Mouse (Mus musculus) MEL (cell line): ENCODE measurements around the gene Eif2b1. TPM values are rescaled to one million over a fixed set of nuclear protein-coding genes. Genes with fewer than 3 reads are reported as not detected.

Experiments used
- DNase-seq: peaks from one replicate; pipeline ENCODE4 v3.0.0; 2011; ENCODE audit warnings: low read depth, low spot score
- H3K27ac ChIP-seq: 2 replicates; pipeline ENCODE4 v1.5.1; 2012; ENCODE audit warnings: low read depth, mild to moderate bottlenecking, control low read depth, low read length, moderate library complexity; ENCODE audit not compliant: control insufficient read depth
- H3K27me3 ChIP-seq, 2 experiments: fragments of 150-350 bp in 1 of 2; sonication (generic) in 1 of 2; 2 replicates each; pipeline ENCODE4 v1.6.1; 2012; ENCODE audit warnings: low read length in 2 of 2, mild to moderate bottlenecking in 2 of 2, improper control_type of control experiment in 1 of 2, moderate library complexity in 1 of 2; ENCODE audit not compliant: insufficient read depth in 2 of 2, control insufficient read depth in 1 of 2
- H3K36me3 ChIP-seq, 2 experiments: 2 replicates each; pipeline ENCODE4 v1.6.1; 2012 to 2014; ENCODE audit warnings: low read length in 2 of 2, improper control_type of control experiment in 1 of 2, inconsistent platforms in 1 of 2, mild to moderate bottlenecking in 1 of 2; ENCODE audit not compliant: insufficient read depth in 2 of 2, control insufficient read depth in 1 of 2
- H3K4me1 ChIP-seq, 2 experiments: fragments of 150-350 bp in 1 of 2; sonication (generic) in 1 of 2; 2 replicates each; pipeline ENCODE4 v1.6.1; 2012; ENCODE audit warnings: low read length in 2 of 2, improper control_type of control experiment in 1 of 2, mild to moderate bottlenecking in 1 of 2; ENCODE audit not compliant: insufficient read depth in 2 of 2, control insufficient read depth in 1 of 2
- H3K4me3 ChIP-seq, 2 experiments: fragments of 150-350 bp in 1 of 2; sonication (generic) in 1 of 2; 2 replicates each; pipeline ENCODE4 v1.5.1; 2012; ENCODE audit warnings: low read depth in 2 of 2, low read length in 2 of 2, mild to moderate bottlenecking in 2 of 2, moderate library complexity in 2 of 2, control low read depth in 1 of 2, improper control_type of control experiment in 1 of 2; ENCODE audit not compliant: control insufficient read depth in 1 of 2, insufficient read depth in 1 of 2
- H3K79me2 ChIP-seq: 2 replicates; pipeline ENCODE4 v1.6.1; 2012; ENCODE audit warnings: mild to moderate bottlenecking, low read length, moderate library complexity; ENCODE audit not compliant: control insufficient read depth, poor library complexity, insufficient read depth
- H3K9ac ChIP-seq: 2 replicates; pipeline ENCODE4 v1.6.1; 2012; ENCODE audit warnings: low read depth, mild to moderate bottlenecking, control low read depth, low read length, moderate library complexity; ENCODE audit not compliant: control insufficient read depth, poor library complexity, severe bottlenecking
- H3K9me3 ChIP-seq: fragments of 150-350 bp; sonication (generic); replicated peaks from 2 replicates; pipeline ENCODE4 v1.6.1; 2012; ENCODE audit warnings: mild to moderate bottlenecking, low read length, improper control_type of control experiment, moderate library complexity; ENCODE audit not compliant: insufficient read depth
- BHLHE40 ChIP-seq: IDR thresholded peaks from 2 replicates; pipeline ENCODE4 v1.6.1; 2012; ENCODE audit warnings: low read depth, mild to moderate bottlenecking, inconsistent platforms, low read length, improper control_type of control experiment, borderline replicate concordance
- CHD1 ChIP-seq: IDR thresholded peaks from 2 replicates; pipeline ENCODE4 v1.6.1; 2012; ENCODE audit warnings: low read depth, mild to moderate bottlenecking, inconsistent platforms, low read length, improper control_type of control experiment
- E2F4 ChIP-seq: IDR thresholded peaks from 2 replicates; pipeline ENCODE4 v1.6.1; 2011; ENCODE audit warnings: low read depth, low read length, improper control_type of control experiment, borderline replicate concordance
- EP300 ChIP-seq, 2 experiments: IDR thresholded peaks; 2 replicates each; pipeline ENCODE4 v1.6.1; 2011; ENCODE audit warnings: improper control_type of control experiment in 2 of 2, low read length in 2 of 2, low read depth in 1 of 2, mild to moderate bottlenecking in 1 of 2
- ETS1 ChIP-seq: IDR thresholded peaks from 2 replicates; pipeline ENCODE4 v1.6.1; 2012; ENCODE audit warnings: low read depth, mild to moderate bottlenecking, inconsistent platforms, low read length, improper control_type of control experiment, moderate library complexity
- GABPA ChIP-seq: IDR thresholded peaks from 2 replicates; pipeline ENCODE4 v1.6.1; 2012; ENCODE audit warnings: low read depth, mild to moderate bottlenecking, inconsistent platforms, low read length, improper control_type of control experiment, moderate library complexity
- GATA1 ChIP-seq: IDR thresholded peaks from 2 replicates; pipeline ENCODE4 v1.6.1; 2011; ENCODE audit warnings: low read depth, low read length, improper control_type of control experiment
- HCFC1 ChIP-seq: IDR thresholded peaks from 2 replicates; pipeline ENCODE4 v1.6.1; 2012; ENCODE audit warnings: low read depth, mild to moderate bottlenecking, inconsistent platforms, low read length, improper control_type of control experiment, moderate library complexity
- JUND ChIP-seq: IDR thresholded peaks from 2 replicates; pipeline ENCODE4 v1.6.1; 2011; ENCODE audit warnings: low read depth, mild to moderate bottlenecking, improper control_type of control experiment, low read length
- MAFK ChIP-seq: IDR thresholded peaks from 2 replicates; pipeline ENCODE4 v1.6.1; 2011; ENCODE audit warnings: low read depth, mild to moderate bottlenecking, low read length, improper control_type of control experiment, borderline replicate concordance
- MAX ChIP-seq: IDR thresholded peaks from 2 replicates; pipeline ENCODE4 v1.6.1; 2011; ENCODE audit warnings: low read length, improper control_type of control experiment
- MAZ ChIP-seq: IDR thresholded peaks from 2 replicates; pipeline ENCODE4 v1.6.1; 2012; ENCODE audit warnings: low read depth, mild to moderate bottlenecking, inconsistent platforms, low read length, improper control_type of control experiment
- MXI1 ChIP-seq: IDR thresholded peaks from 2 replicates; pipeline ENCODE4 v1.6.1; 2011; ENCODE audit warnings: mild to moderate bottlenecking, low read depth, low read length, improper control_type of control experiment
- MYB ChIP-seq: IDR thresholded peaks from 2 replicates; pipeline ENCODE4 v1.6.1; 2011; ENCODE audit warnings: mild to moderate bottlenecking, low read depth, low read length, improper control_type of control experiment
- MYC ChIP-seq: IDR thresholded peaks from 2 replicates; pipeline ENCODE4 v1.6.1; 2011; ENCODE audit warnings: low read depth, mild to moderate bottlenecking, low read length, improper control_type of control experiment, moderate library complexity
- NELFE ChIP-seq: IDR thresholded peaks from 2 replicates; pipeline ENCODE4 v1.6.1; 2011; ENCODE audit warnings: low read depth, low read length, improper control_type of control experiment
- NRF1 ChIP-seq: IDR thresholded peaks from 2 replicates; pipeline ENCODE4 v1.6.1; 2014; ENCODE audit warnings: low read depth, mild to moderate bottlenecking, inconsistent platforms, low read length, improper control_type of control experiment, moderate library complexity; ENCODE audit not compliant: poor library complexity, insufficient read depth, severe bottlenecking
- POLR2AphosphoS2 ChIP-seq: IDR thresholded peaks from 2 replicates; pipeline ENCODE4 v1.6.1; 2011; ENCODE audit warnings: low read length, improper control_type of control experiment
- POLR2AphosphoS5 ChIP-seq: IDR thresholded peaks from 2 replicates; pipeline ENCODE4 v1.6.1; 2012; ENCODE audit warnings: low read depth, borderline replicate concordance, mild to moderate bottlenecking, inconsistent platforms, low read length, moderate library complexity, mixed read lengths
- RAD21 ChIP-seq: IDR thresholded peaks from 2 replicates; pipeline ENCODE4 v1.6.1; 2011; ENCODE audit warnings: mild to moderate bottlenecking, low read depth, low read length, improper control_type of control experiment
- SMC3 ChIP-seq: IDR thresholded peaks from 2 replicates; pipeline ENCODE4 v1.6.1; 2011; ENCODE audit warnings: low read depth, low read length, improper control_type of control experiment
- USF2 ChIP-seq, 2 experiments: IDR thresholded peaks; 2 replicates each; pipeline ENCODE4 v1.6.1; 2011 to 2012; ENCODE audit warnings: improper control_type of control experiment in 2 of 2, low read length in 2 of 2, borderline replicate concordance in 1 of 2, inconsistent platforms in 1 of 2, low read depth in 1 of 2, mild to moderate bottlenecking in 1 of 2; ENCODE audit not compliant: insufficient read depth in 1 of 2
- ZKSCAN1 ChIP-seq: IDR thresholded peaks from 2 replicates; pipeline ENCODE4 v1.6.1; 2012; ENCODE audit warnings: low read depth, mild to moderate bottlenecking, inconsistent platforms, low read length, improper control_type of control experiment, moderate library complexity
- polyA plus RNA-seq, 2 experiments: library from polyadenylated mRNA; stranded (reverse) in 1 of 2; unstranded in 1 of 2; fragments of >175 nt in 1 of 2; fragments of >200 nt in 1 of 2; gene quantifications; 2 replicates each; pipeline versions ENCODE4 v1.2.1 to v1.2.4; 2012; ENCODE audit warnings: low replicate concordance in 2 of 2, low read depth in 1 of 2; ENCODE audit not compliant: insufficient read length in 2 of 2, insufficient read depth in 1 of 2, missing spikeins in 1 of 2
- total RNA-seq: library from RNA; depleted of rRNA; stranded (reverse); fragments of 300-350 nt; gene quantifications from 2 replicates; pipeline ENCODE4 v1.2.3, GENCODE M21; 2012

Gene Eif2b1
- total and polyA plus RNA-seq, 3 experiments, result 119 to 599 (median 126) TPM

- TF ChIP-seq MYC, result peak; percentile 92
- peak; percentile 99 for TF ChIP-seq MXI1
- TF ChIP-seq ZKSCAN1, result no peak
- peak; percentile 49 for TF ChIP-seq NRF1
Observed at GRCm38 (mm10) chr5:124578633-124579317, at the start of gene Eif2b1, which contains the start of gene Gtf2h3 (continued).

DNA sequence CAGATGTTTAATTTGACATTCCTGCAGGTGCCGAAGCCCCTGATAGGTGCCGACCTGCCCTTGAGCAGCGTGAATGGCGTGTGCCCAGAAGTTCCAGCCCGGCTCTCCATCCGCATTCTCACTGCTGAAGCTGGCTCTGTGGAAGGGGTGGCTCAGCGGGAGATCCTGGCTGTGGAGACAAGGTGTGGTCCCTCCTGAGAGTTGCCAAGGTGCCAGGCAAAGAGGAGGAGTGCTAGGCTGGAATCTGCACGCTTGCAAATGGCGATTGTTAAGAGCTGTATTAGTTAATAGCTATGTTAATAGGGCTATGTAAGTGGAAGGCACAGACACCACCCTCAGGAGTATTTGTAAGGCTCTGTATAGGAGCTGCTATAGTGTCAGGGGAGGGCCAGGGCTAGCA, 45.4 kb upstream of the Eif2b1 start:
- TF ChIP-seq MAFK, result no peak
- TF ChIP-seq POLR2AphosphoS2, result no peak
- TF ChIP-seq NELFE, result no peak
- TF ChIP-seq MAX, result no peak
- no peak for TF ChIP-seq GABPA
- TF ChIP-seq JUND, result no peak
- TF ChIP-seq ZKSCAN1, result no peak
- TF ChIP-seq ETS1, result no peak
- no peak for TF ChIP-seq USF2 (IDR thresholded peaks at IDR 0.05; ENCODE audit: borderline replicate concordance in 1 of 2, insufficient read depth in 1 of 2, low read depth in 1 of 2, low read length in 2 of 2)
- TF ChIP-seq GATA1, result no peak
- TF ChIP-seq HCFC1, result no peak
- no peak for TF ChIP-seq CHD1
- Histone ChIP-seq H3K27ac (no peak overlapping the region), H3K9me3 (no peaks in the 10 kb centered on the region), H3K4me1 (peaks cover 3 to 4% of the 10 kb centered on the region in 2 experiments; a peak in 2 of 4 replicates), H3K4me3 (no peak overlapping the region), H3K79me2 (peaks cover 4% of the 10 kb centered on the region), H3K27me3 (no peaks in the 10 kb centered on the region), H3K36me3 (peaks cover 0 to 4% of the 10 kb centered on the region in 2 experiments; a peak in 2 of 4 replicates), H3K9ac (no peak overlapping the region)
- no peak for DNase-seq

DNA sequence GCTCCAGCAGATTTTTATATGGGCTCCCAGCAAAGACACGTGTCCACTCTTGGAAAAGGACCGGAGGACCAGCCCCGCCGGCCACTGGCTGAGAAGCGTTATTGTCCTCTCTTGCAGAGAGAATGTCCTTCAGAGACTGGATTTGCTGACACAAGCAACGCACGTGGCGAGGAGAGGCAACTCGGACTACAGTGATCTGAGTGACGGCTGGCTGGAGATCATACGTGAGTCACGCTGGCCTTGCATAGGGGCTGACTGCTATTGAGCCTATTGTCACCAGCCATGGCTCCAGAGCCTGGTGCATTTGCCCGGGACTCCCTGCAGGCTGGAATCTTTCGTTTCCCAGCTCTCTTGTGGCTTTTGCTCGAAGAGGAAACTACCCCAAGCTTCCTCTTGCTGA, 44.0 kb upstream of the Eif2b1 start:
- H3K4me1 ChIP-seq, result peaks cover 0 to under 1% of the 10 kb centered on the region in 2 experiments; a peak in 1 of 4 replicates
- no peak overlapping the region for H3K9ac ChIP-seq
- no peak overlapping the region for H3K27ac ChIP-seq
- H3K9me3 ChIP-seq, result no peaks in the 10 kb centered on the region
- TF ChIP-seq SMC3, result no peak
- no peak for TF ChIP-seq POLR2AphosphoS5
- TF ChIP-seq MAZ, result no peak
- TF ChIP-seq BHLHE40, result no peak
- no peak for TF ChIP-seq NELFE
- TF ChIP-seq MYB, result no peak
- no peak for TF ChIP-seq ZKSCAN1
- TF ChIP-seq E2F4, result no peak
- TF ChIP-seq HCFC1, result no peak
- no peak for TF ChIP-seq EP300 (IDR thresholded peaks at IDR 0.05; ENCODE audit: low read depth in 1 of 2, low read length in 2 of 2)
- no peak for TF ChIP-seq RAD21
- TF ChIP-seq POLR2AphosphoS2, result no peak
- no peak for TF ChIP-seq GATA1
- TF ChIP-seq, all 39 proteins: peak for 0
- Histone ChIP-seq H3K27me3 (no peaks in the 10 kb centered on the region), H3K79me2 (no peaks in the 10 kb centered on the region), H3K4me3 (no peak overlapping the region), H3K36me3 (peaks cover 0 to under 1% of the 10 kb centered on the region in 2 experiments; a peak in 2 of 4 replicates)
- DNase-seq, result no peak
